Comparison of ENCODE assay signal across 12 mouse cellular contexts in the genomic region with DNA sequence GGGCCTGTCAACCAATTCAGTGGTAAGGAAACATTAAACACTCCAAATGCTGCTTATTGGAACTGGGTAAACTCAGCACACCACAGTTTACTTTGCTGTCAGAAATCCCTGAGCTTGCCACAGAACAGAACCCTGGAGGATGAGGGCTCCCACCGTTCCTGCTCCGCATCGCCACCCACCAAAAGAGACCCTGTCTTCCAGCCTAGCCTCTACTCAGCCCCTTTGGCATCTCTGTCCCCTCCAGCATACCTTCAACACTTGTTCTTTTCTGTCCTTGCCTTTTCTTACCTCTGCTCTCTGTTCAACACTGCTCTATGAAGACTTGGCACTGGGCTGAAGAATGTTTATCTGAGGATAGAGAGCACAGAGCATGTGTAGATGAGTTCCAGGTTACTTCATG.
DNase-seq lines count a peak whose midpoint lies in the region; ATAC-seq and TF ChIP-seq lines count a peak whose summit lies in the region.
"Had no signal": no experiment of that assay in that cellular context is flagged by ENCODE, and none has a peak within 500 bp of the region (broad histone marks: within the 10 kb centered on the region; RNA-seq: fewer than 3 reads in every experiment).

No protein-coding gene starts in this region.

- no peak overlapping the region for H3K9ac ChIP-seq in lung, embryonic 14.5 days
- H3K9ac ChIP-seq in forebrain, embryonic 11.5 days (ENCODE audit: low read length), result no peak overlapping the region
- H3K9ac ChIP-seq: hindbrain, embryonic 13.5 days had no signal

- no peak for TF ChIP-seq CTCF in lung, embryonic 14.5 days (IDR thresholded peaks at IDR 0.05; ENCODE audit: low read depth)

- H3K4me1 ChIP-seq in lung, embryonic 14.5 days (ENCODE audit: insufficient read depth), result peaks cover 39% of the 10 kb centered on the region
- peaks cover 19% of the 10 kb centered on the region for H3K4me1 ChIP-seq in forebrain, embryonic 11.5 days (replicated peaks; ENCODE audit: control insufficient read depth, insufficient read depth, low read length)

- no peaks in the 10 kb centered on the region for H3K36me3 ChIP-seq in lung, embryonic 14.5 days (ENCODE audit: insufficient read depth)
- H3K36me3 ChIP-seq in forebrain, embryonic 11.5 days (ENCODE audit: control insufficient read depth, insufficient read depth, low read length), result no peaks in the 10 kb centered on the region
- no peaks in the 10 kb centered on the region for H3K36me3 ChIP-seq in myocyte (ENCODE audit: control insufficient read depth, insufficient read depth)
- H3K36me3 ChIP-seq: hindbrain, embryonic 13.5 days had no signal

- no peak overlapping the region for H3K4me3 ChIP-seq in lung, embryonic 14.5 days (ENCODE audit: low read depth, low read length)
- no peak overlapping the region for H3K4me3 ChIP-seq in forebrain, embryonic 11.5 days (ENCODE audit: low read depth, low read length)
- H3K4me3 ChIP-seq in myocyte, result no peak overlapping the region
- H3K4me3 ChIP-seq: hindbrain, embryonic 13.5 days; layer of hippocampus, adult 2 months had no signal

- intact Hi-C loops in gastrocnemius, postnatal 36 days (cut with DNase I), result no loop called here

- H3K79me2 ChIP-seq in myocyte (ENCODE audit: control insufficient read depth, insufficient read depth), result no peaks in the 10 kb centered on the region

- no peaks in the 10 kb centered on the region for H3K9me3 ChIP-seq in lung, embryonic 14.5 days (ENCODE audit: low read depth, low read length)
- H3K9me3 ChIP-seq in forebrain, embryonic 11.5 days (ENCODE audit: control insufficient read depth, low read length), result no peaks in the 10 kb centered on the region
- H3K9me3 ChIP-seq: hindbrain, embryonic 13.5 days had no signal

- no peak for TF ChIP-seq POLR2A in myocyte (IDR thresholded peaks at IDR 0.05; ENCODE audit: insufficient read length, low read depth)

- H3K4me2 ChIP-seq in lung, embryonic 14.5 days, result peak overlapping the region; percentile 31
- H3K4me2 ChIP-seq in forebrain, embryonic 11.5 days (ENCODE audit: low read depth, low read length, severe bottlenecking), result no peak overlapping the region
- peak overlapping the region; percentile 10 for H3K4me2 ChIP-seq in myocyte (ENCODE audit: low read depth)
- H3K4me2 ChIP-seq: hindbrain, embryonic 13.5 days had no signal

- H3ac ChIP-seq in myocyte (ENCODE audit: control insufficient read depth, insufficient read length), result no peak overlapping the region

- 32% methylated on average over 3 of the region's 3 CpGs for WGBS in lung, embryonic 14.5 days
- WGBS in forebrain, embryonic 11.5 days, result 89% methylated on average over 3 of the region's 3 CpGs

- H3K27ac ChIP-seq in lung, embryonic 14.5 days (ENCODE audit: low read depth), result peak overlapping the region; percentile 90
- no peak overlapping the region for H3K27ac ChIP-seq in forebrain, embryonic 11.5 days (ENCODE audit: low read depth, low read length)
- H3K27ac ChIP-seq: hindbrain, embryonic 13.5 days; layer of hippocampus, adult 2 months had no signal

- H3K27me3 ChIP-seq in lung, embryonic 14.5 days (ENCODE audit: insufficient read depth, low read length), result peaks cover 3% of the 10 kb centered on the region; the same call in 1 of the 2 replicates
- peaks cover 26% of the 10 kb centered on the region for H3K27me3 ChIP-seq in forebrain, embryonic 11.5 days (ENCODE audit: control insufficient read depth, insufficient read depth, low read length)
- H3K27me3 ChIP-seq in myocyte (ENCODE audit: control insufficient read depth, insufficient read depth, insufficient read length), result no peaks in the 10 kb centered on the region

- ATAC-seq in lung, embryonic 14.5 days (ENCODE audit: insufficient read depth), result peak; percentile 30; the same call in 1 of the 2 replicates
- no peak for ATAC-seq in forebrain, embryonic 11.5 days (replicated peaks; ENCODE audit: low FRiP score)
- no peak for ATAC-seq in CD4-positive, CD25-positive, alpha-beta regulatory T cell, adult 4 months

- DNase-seq in gastrocnemius, postnatal 25 days, result peak; percentile 2
- DNase-seq in gastrocnemius, postnatal 36 days, result no peak
- no peak for DNase-seq in lung, embryonic 14.5 days
- DNase-seq in lung, postnatal 10 days, result no peak
- DNase-seq in forebrain, embryonic 11.5 days (ENCODE audit: low spot score), result peak; percentile 47
- no peak for DNase-seq in spleen, postnatal 14 days (ENCODE audit: low spot score in 2 of 2)
- DNase-seq: B cell, adult 2 months; liver had no signal

TF ChIP-seq in myocyte, 11 proteins besides CTCF, POLR2A, EP300 and RAD21:
- TF ChIP-seq TCF3 (IDR thresholded peaks at IDR 0.05; ENCODE audit: insufficient read length, low read depth), result no peak
- TF ChIP-seq E2F4 (IDR thresholded peaks at IDR 0.05; ENCODE audit: insufficient read depth), result no peak
- no peak for TF ChIP-seq MYOG (IDR thresholded peaks at IDR 0.05; ENCODE audit: control insufficient read depth in 1 of 3, insufficient read depth in 1 of 3, insufficient read length in 2 of 3, low read depth in 2 of 3)
- TF ChIP-seq CEBPB (IDR thresholded peaks at IDR 0.05; ENCODE audit: insufficient read depth, poor library complexity, severe bottlenecking), result no peak
- no peak for TF ChIP-seq SRF (IDR thresholded peaks at IDR 0.05; ENCODE audit: control insufficient read depth, insufficient read length, low read depth)
- TF ChIP-seq MYOD1 (IDR thresholded peaks at IDR 0.05; ENCODE audit: control insufficient read depth in 1 of 3, insufficient read length in 2 of 3, low read depth in 2 of 3), result no peak
- TF ChIP-seq POLR2AphosphoS2 (IDR thresholded peaks at IDR 0.05; ENCODE audit: insufficient read length, low read depth), result no peak

Comparison
In these comparisons a context has a peak if more than half of its experiments do, and no peak if none do; other contexts are left out.
1. DNase-seq: peak in gastrocnemius, postnatal 25 days (single experiment) and forebrain, embryonic 11.5 days (single experiment); none in gastrocnemius, postnatal 36 days (0 of 2), lung, embryonic 14.5 days (single experiment), lung, postnatal 10 days (single experiment) and spleen, postnatal 14 days (0 of 2).